Mouse (Mus musculus): ENCODE measurements around the gene Igsf10. TPM values are rescaled to one million over a fixed set of nuclear protein-coding genes. Genes with fewer than 3 reads are reported as not detected.

Gene Igsf10
- 3.9 TPM for polyA plus RNA-seq (2015; fragmentation: Illumina TruSeq; extraction: RNeasy Lipid Tissue Mini Kit (QIAGEN cat#74804); ENCODE audit: insufficient read depth, low replicate concordance)

GRCm38 (mm10) chr3:59344065-59344905 is at the start of gene Igsf10:
TSS of gene Igsf10 (minus strand) at chr3:59344394.

Other genes with a start within 250 kb of the Igsf10 start
- gene Gpr171, start 242.6 kb downstream of the Igsf10 start, polyA plus RNA-seq (2015; fragmentation: Illumina TruSeq; extraction: RNeasy Lipid Tissue Mini Kit (QIAGEN cat#74804); ENCODE audit: insufficient read depth, low replicate concordance), result 66.5 TPM
- gene P2ry14, start 190.8 kb downstream of the Igsf10 start, polyA plus RNA-seq (2015; fragmentation: Illumina TruSeq; extraction: RNeasy Lipid Tissue Mini Kit (QIAGEN cat#74804); ENCODE audit: insufficient read depth, low replicate concordance), result 52.5 TPM
- gene Gpr87, start 149.3 kb downstream of the Igsf10 start, polyA plus RNA-seq (2015; fragmentation: Illumina TruSeq; extraction: RNeasy Lipid Tissue Mini Kit (QIAGEN cat#74804); ENCODE audit: insufficient read depth, low replicate concordance), result not detected
- 70.5 TPM for gene P2ry13, start 133.5 kb downstream of the Igsf10 start, polyA plus RNA-seq (2015; fragmentation: Illumina TruSeq; extraction: RNeasy Lipid Tissue Mini Kit (QIAGEN cat#74804); ENCODE audit: insufficient read depth, low replicate concordance)
- 30.9 TPM for gene P2ry12, start 81.5 kb downstream of the Igsf10 start, polyA plus RNA-seq (2015; fragmentation: Illumina TruSeq; extraction: RNeasy Lipid Tissue Mini Kit (QIAGEN cat#74804); ENCODE audit: insufficient read depth, low replicate concordance)

All from spleen, adult 10 weeks (tissue).